Mouse (Mus musculus) embryonic facial prominence, embryonic 10.5 days (tissue): ENCODE results near the gene Csnka2ip. TPM values are rescaled to one million over a fixed set of nuclear protein-coding genes. Genes with fewer than 3 reads are reported as not detected.

Source experiments
- DNase-seq: peaks from one replicate; pipeline ENCODE4 v3.0.0-alpha.2; 2017; ENCODE audit warnings: low spot score
- H3K27ac ChIP-seq: fragments of 300-500 bp; sonication (generic); replicated peaks from 2 replicates; pipeline ENCODE4 v1.5.1; 2016; ENCODE audit warnings: mild to moderate bottlenecking
- H3K27me3 ChIP-seq: fragments of 300-500 bp; sonication (generic); replicated peaks from 2 replicates; pipeline ENCODE4 v1.6.1; 2016; ENCODE audit warnings: low read depth, mild to moderate bottlenecking; ENCODE audit not compliant: poor library complexity, severe bottlenecking
- H3K36me3 ChIP-seq: fragments of 300-500 bp; sonication (generic); replicated peaks from 2 replicates; pipeline ENCODE4 v1.6.1; 2016; ENCODE audit warnings: mild to moderate bottlenecking, moderate library complexity
- H3K4me1 ChIP-seq: fragments of 300-500 bp; sonication (generic); 2 replicates; pipeline ENCODE4 v1.6.1; 2016
- H3K4me3 ChIP-seq: fragments of 300-500 bp; sonication (generic); 2 replicates; pipeline ENCODE4 v1.5.1; 2016; ENCODE audit warnings: mild to moderate bottlenecking, moderate library complexity
- H3K9me3 ChIP-seq: fragments of 300-500 bp; sonication (generic); 2 replicates; pipeline ENCODE4 v1.6.1; 2016; ENCODE audit warnings: mild to moderate bottlenecking
- WGBS: fragments of 180-500 bp; shearing (Covaris S2); methylation state at CpG from one replicate; pipeline ENCODE4 v1.1.7; 2016; 5-methylcytosine and 5-hydroxymethylcytosine counted together
- polyA plus RNA-seq: library from polyadenylated mRNA; unstranded; fragments of >200 nt; fragmentation: Nextera tagmentation; extraction: Ambion mirVana; gene quantifications from 2 replicates; pipeline ENCODE4 v1.2.1, GENCODE M21; 2016

Gene Csnka2ip
- not detected in 2 replicates for polyA plus RNA-seq

- H3K27me3 ChIP-seq: no peaks in the 10 kb centered on the region
- H3K4me1 ChIP-seq: no peaks in the 10 kb centered on the region
- no peak within 1 kb of the TSS for H3K4me3 ChIP-seq
- no peaks in the 10 kb centered on the region for H3K36me3 ChIP-seq
- no peaks in the 10 kb centered on the region for H3K9me3 ChIP-seq
- DNase-seq: no peak
- 97% methylated on average over 1 of the region's 1 CpGs for WGBS
- H3K27ac ChIP-seq: no peak within 1 kb of the TSS
Measured at GRCm38 (mm10) chr16:64602308-64602707, at the start of gene Csnka2ip. Csnka2ip (minus strand) TSS chr16:64602408.

- Histone ChIP-seq H3K27me3 (no peaks in the 10 kb centered on the region), H3K27ac (no peak overlapping the region), H3K4me1 (no peaks in the 10 kb centered on the region), H3K36me3 (no peaks in the 10 kb centered on the region), H3K9me3 (no peaks in the 10 kb centered on the region), H3K4me3 (no peak overlapping the region)
- DNase-seq: no peak
- WGBS: 86% methylated on average over 13 of the region's 13 CpGs
Measured at GRCm38 (mm10) chr16:64649594-64650290, 47.5 kb upstream of the Csnka2ip start.

GRCm38 (mm10) chr16:64647771-64648170 is 45.6 kb upstream of the Csnka2ip start:
- Histone ChIP-seq H3K9me3 (no peaks in the 10 kb centered on the region), H3K27ac (no peak overlapping the region), H3K36me3 (no peaks in the 10 kb centered on the region), H3K4me3 (no peak overlapping the region), H3K4me1 (no peaks in the 10 kb centered on the region), H3K27me3 (no peaks in the 10 kb centered on the region)
- no peak for DNase-seq
- 86% methylated on average over 2 of the region's 2 CpGs for WGBS

DNA sequence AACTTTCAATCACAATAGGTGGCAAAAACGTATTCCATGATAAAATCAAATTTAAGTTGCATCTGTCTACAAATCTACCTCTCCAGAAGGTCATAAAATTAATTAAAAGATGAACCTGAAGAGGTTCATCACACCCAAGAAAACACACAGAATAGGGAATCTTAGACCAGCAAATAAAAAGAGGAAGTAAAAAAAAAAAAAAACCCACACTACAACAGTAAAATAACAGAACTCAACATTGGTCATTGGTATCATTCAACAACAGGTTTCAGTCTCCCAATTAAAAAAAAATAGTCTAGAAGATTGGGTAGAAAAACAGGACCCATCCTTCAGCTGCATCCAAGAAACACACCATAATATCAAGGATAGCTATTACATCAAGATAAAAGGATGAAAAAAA is 32.9 kb upstream of the Csnka2ip start:
- no peaks in the 10 kb centered on the region for H3K27me3 ChIP-seq
- no peak for DNase-seq
- H3K36me3 ChIP-seq: no peaks in the 10 kb centered on the region
- H3K9me3 ChIP-seq: peaks cover 2% of the 10 kb centered on the region; the same call in 1 of the 2 replicates
- no peak overlapping the region for H3K27ac ChIP-seq
- WGBS: 80% methylated on average over 1 of the region's 1 CpGs
- no peaks in the 10 kb centered on the region for H3K4me1 ChIP-seq
- no peak overlapping the region for H3K4me3 ChIP-seq

DNA sequence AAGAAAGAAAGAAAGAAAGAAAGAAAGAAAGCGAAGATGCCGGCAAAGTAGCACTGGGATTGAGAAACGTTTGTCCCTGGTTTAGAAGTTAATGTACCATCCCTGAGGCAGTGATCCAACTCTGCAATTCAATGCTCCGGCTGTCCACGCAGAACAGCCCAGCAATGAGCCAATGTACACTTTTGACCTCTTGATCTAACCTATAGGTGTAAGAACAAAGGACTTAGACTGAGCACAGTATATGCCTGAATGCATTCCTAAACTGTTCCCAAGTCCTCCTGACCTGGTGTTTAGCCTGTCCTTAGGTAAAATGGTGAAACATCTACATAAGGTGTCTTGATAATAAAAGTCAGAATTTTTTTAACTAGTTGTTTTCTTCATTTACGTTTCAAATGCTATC is 17.9 kb upstream of the Csnka2ip start:
- H3K27ac ChIP-seq: no peak overlapping the region
- 78% methylated on average over 6 of the region's 6 CpGs for WGBS
- no peaks in the 10 kb centered on the region for H3K27me3 ChIP-seq
- no peak for DNase-seq
- no peaks in the 10 kb centered on the region for H3K9me3 ChIP-seq
- H3K4me3 ChIP-seq: no peak overlapping the region
- H3K4me1 ChIP-seq: no peaks in the 10 kb centered on the region
- no peaks in the 10 kb centered on the region for H3K36me3 ChIP-seq

GRCm38 (mm10) chr16:64614648-64615047 is 12.4 kb upstream of the Csnka2ip start:
- Histone ChIP-seq H3K27me3 (no peaks in the 10 kb centered on the region), H3K36me3 (no peaks in the 10 kb centered on the region), H3K9me3 (no peaks in the 10 kb centered on the region), H3K4me1 (no peaks in the 10 kb centered on the region), H3K4me3 (no peak overlapping the region), H3K27ac (no peak overlapping the region)
- no peak for DNase-seq
- 70% methylated on average over 3 of the region's 3 CpGs for WGBS

DNA sequence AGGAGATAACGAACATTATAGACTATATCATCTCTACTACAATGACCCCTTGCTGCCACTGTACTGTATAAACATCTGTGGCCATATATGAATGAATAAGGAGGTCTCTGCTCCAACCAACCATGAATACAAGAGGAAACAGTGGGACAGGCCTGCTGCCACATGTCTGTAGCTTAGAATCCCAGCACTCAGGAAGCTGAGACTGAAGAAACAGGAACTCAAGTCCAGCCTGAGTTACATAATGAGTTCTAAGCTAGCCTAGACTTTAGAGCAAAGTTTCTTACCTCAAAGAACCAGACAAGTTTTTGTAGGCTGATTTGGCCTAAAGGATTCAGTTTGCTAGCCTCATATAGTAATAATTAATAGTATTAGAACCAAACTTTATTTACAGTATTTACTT is 5.6 kb upstream of the Csnka2ip start:
- Histone ChIP-seq H3K27ac (no peak overlapping the region), H3K4me1 (no peaks in the 10 kb centered on the region), H3K9me3 (no peaks in the 10 kb centered on the region), H3K36me3 (no peaks in the 10 kb centered on the region), H3K27me3 (no peaks in the 10 kb centered on the region), H3K4me3 (no peak overlapping the region)
- no peak for DNase-seq
- 85% methylated on average over 1 of the region's 1 CpGs for WGBS

DNA sequence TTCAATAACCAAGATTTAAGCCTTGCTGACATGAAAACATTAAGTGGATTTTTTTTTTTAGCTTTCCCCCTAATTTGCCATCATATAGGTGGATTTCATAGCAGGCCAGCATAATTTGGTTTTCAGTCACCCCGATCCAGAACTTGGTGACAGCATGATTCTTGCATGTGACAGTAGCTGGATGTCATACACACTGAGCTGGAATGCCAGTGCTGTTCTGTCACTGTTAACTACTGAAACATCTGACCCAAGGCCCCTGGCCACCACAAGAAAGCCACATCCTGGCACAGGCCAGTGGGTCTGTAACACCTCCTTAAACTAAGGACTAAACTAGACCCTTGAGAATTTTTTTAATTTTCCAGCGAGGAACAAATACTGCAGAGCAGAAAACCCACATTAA is 15.4 kb downstream of the Csnka2ip start:
- no peaks in the 10 kb centered on the region for H3K36me3 ChIP-seq
- DNase-seq: no peak
- no peak overlapping the region for H3K4me3 ChIP-seq
- no peaks in the 10 kb centered on the region for H3K27me3 ChIP-seq
- H3K27ac ChIP-seq: no peak overlapping the region
- H3K4me1 ChIP-seq: no peaks in the 10 kb centered on the region
- H3K9me3 ChIP-seq: no peaks in the 10 kb centered on the region
- WGBS: 80% methylated on average over 2 of the region's 2 CpGs

DNA sequence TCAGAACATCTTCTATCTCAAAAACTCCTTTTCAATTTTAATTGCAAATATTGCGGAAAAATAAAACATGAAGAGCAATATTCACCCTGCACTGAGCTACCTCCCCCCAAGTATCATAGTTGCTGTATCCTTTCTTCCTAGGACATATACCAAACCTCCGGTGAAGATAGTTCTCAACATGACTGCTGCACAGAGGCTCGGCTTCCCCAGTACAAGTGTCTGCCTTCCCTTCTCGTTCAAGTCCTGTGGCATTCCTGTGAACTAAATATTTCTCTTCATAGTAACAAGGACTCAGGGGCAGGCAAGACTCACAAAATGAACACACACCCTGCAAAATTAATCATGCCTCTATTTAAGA is 16.0 kb downstream of the Csnka2ip start:
- WGBS: 84% methylated on average over 4 of the region's 4 CpGs
- H3K4me1 ChIP-seq: no peaks in the 10 kb centered on the region
- no peaks in the 10 kb centered on the region for H3K9me3 ChIP-seq
- H3K36me3 ChIP-seq: no peaks in the 10 kb centered on the region
- H3K27ac ChIP-seq: no peak overlapping the region
- H3K4me3 ChIP-seq: no peak overlapping the region
- H3K27me3 ChIP-seq: no peaks in the 10 kb centered on the region
- no peak for DNase-seq

DNA sequence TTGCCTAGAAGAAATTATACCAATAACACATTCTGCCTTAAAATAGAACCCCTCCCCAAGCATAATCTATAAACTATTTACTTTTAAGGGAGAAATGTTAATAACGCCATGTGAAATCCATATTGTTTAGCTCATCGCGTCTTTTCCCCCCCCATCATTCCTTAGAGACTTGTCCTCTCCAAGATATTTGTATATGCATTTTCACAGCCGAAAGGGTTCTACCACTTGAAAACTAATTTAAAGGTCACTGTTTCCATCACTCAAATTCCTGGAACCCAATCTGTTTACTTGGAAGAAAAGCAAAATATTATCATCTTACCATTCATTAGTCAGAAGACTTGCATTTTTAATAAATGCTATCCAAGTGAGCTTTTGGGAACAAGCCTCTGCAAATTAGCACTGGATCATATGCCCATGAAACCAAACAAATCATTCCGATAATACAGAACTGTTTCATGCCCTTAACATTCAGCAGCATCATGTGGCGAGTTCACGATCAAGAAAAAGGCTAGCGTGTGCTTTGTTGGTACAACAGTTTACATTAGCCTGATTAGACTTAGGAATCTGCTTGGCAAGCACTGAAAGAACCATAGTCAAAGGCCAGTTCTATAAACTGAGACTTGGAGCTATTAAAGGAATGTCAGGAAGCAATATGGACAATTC is 16.5 kb downstream of the Csnka2ip start:
- no peak overlapping the region for H3K4me3 ChIP-seq
- no peaks in the 10 kb centered on the region for H3K4me1 ChIP-seq
- WGBS: 90% methylated on average over 8 of the region's 8 CpGs
- DNase-seq: no peak
- H3K36me3 ChIP-seq: no peaks in the 10 kb centered on the region
- no peaks in the 10 kb centered on the region for H3K27me3 ChIP-seq
- no peak overlapping the region for H3K27ac ChIP-seq
- H3K9me3 ChIP-seq: no peaks in the 10 kb centered on the region

- DNase-seq: no peak
- WGBS: 88% methylated on average over 4 of the region's 4 CpGs
- Histone ChIP-seq H3K27me3 (no peaks in the 10 kb centered on the region), H3K4me1 (no peaks in the 10 kb centered on the region), H3K4me3 (no peak overlapping the region), H3K27ac (no peak overlapping the region), H3K36me3 (no peaks in the 10 kb centered on the region), H3K9me3 (no peaks in the 10 kb centered on the region)
Measured at GRCm38 (mm10) chr16:64584591-64584990, 17.6 kb downstream of the Csnka2ip start.

- Histone ChIP-seq H3K9me3 (no peaks in the 10 kb centered on the region), H3K36me3 (no peaks in the 10 kb centered on the region), H3K4me1 (no peaks in the 10 kb centered on the region), H3K4me3 (no peak overlapping the region), H3K27me3 (no peaks in the 10 kb centered on the region), H3K27ac (no peak overlapping the region)
- no peak for DNase-seq
- WGBS: 59% methylated on average over 3 of the region's 3 CpGs
Measured at GRCm38 (mm10) chr16:64583406-64583805, 18.8 kb downstream of the Csnka2ip start.

GRCm38 (mm10) chr16:64569496-64569895 is 32.7 kb downstream of the Csnka2ip start:
- no peaks in the 10 kb centered on the region for H3K36me3 ChIP-seq
- H3K27me3 ChIP-seq: no peaks in the 10 kb centered on the region
- H3K4me1 ChIP-seq: no peaks in the 10 kb centered on the region
- 93% methylated on average over 8 of the region's 8 CpGs for WGBS
- no peak overlapping the region for H3K27ac ChIP-seq
- H3K9me3 ChIP-seq: no peaks in the 10 kb centered on the region
- no peak for DNase-seq
- no peak overlapping the region for H3K4me3 ChIP-seq
